Mouse (Mus musculus) spleen, adult 2 months (tissue): ENCODE measurements around the gene Fibp. TPM values are rescaled to one million over a fixed set of nuclear protein-coding genes. Genes with fewer than 3 reads are reported as not detected.
"Not testable (repeated sequence)": the region's sequence is repeated elsewhere in the genome, so short reads cannot be mapped to it uniquely, and the experiment has no call there.

ENCODE experiments used
- DNase-seq, 2 experiments: peaks; one replicate each; pipeline versions ENCODE4 v3.0.0 to v3.0.0-alpha.2; 2012 to 2021; ENCODE audit warnings: low spot score in 2 of 2, low read depth in 1 of 2
- H3K27ac ChIP-seq: fragments of 200-500 bp; 2 replicates; pipeline ENCODE4 v1.5.1; 2012; ENCODE audit warnings: low read length, inconsistent platforms; ENCODE audit not compliant: insufficient read depth
- H3K27me3 ChIP-seq: fragments of 200-500 bp; 2 replicates; pipeline ENCODE4 v1.6.1; 2012; ENCODE audit warnings: mild to moderate bottlenecking, moderate library complexity, low read length, inconsistent platforms; ENCODE audit not compliant: control insufficient read depth, insufficient read depth
- H3K36me3 ChIP-seq: fragments of 200-500 bp; 2 replicates; pipeline ENCODE4 v1.6.1; 2012; ENCODE audit warnings: mild to moderate bottlenecking, low read length, inconsistent platforms; ENCODE audit not compliant: control insufficient read depth, insufficient read depth
- H3K4me1 ChIP-seq: fragments of 200-500 bp; 2 replicates; pipeline ENCODE4 v1.6.1; 2011; ENCODE audit warnings: inconsistent platforms; ENCODE audit not compliant: control insufficient read depth, insufficient read depth, insufficient read length
- H3K4me3 ChIP-seq: fragments of 200-500 bp; 2 replicates; pipeline ENCODE4 v1.5.1; 2011; ENCODE audit warnings: mild to moderate bottlenecking, inconsistent platforms; ENCODE audit not compliant: insufficient read depth, insufficient read length; ENCODE audit errors: extremely low read depth
- CTCF ChIP-seq: fragments of 200-500 bp; IDR thresholded peaks from 2 replicates; pipeline ENCODE4 v1.5.1; 2011; ENCODE audit warnings: mild to moderate bottlenecking, inconsistent platforms; ENCODE audit not compliant: insufficient read depth, insufficient read length, insufficient replicate concordance; ENCODE audit errors: extremely low read depth
- POLR2A ChIP-seq: fragments of 200-500 bp; IDR thresholded peaks from 2 replicates; pipeline ENCODE4 v1.6.1; 2011; ENCODE audit warnings: low read depth, low read length, inconsistent platforms
- WGBS: fragments of 180-500 bp; shearing (Covaris S2); methylation state at CpG from one replicate; pipeline ENCODE4 v1.1.7; 2018; 5-methylcytosine and 5-hydroxymethylcytosine counted together
- polyA plus RNA-seq: library from polyadenylated mRNA; depleted of rRNA; stranded (reverse); fragments of >200 nt; gene quantifications from 2 replicates; pipeline ENCODE4 v1.2.3, GENCODE M21; 2012

The Fibp gene
- polyA plus RNA-seq, 1 experiment = 80.4 TPM

- no peak for TF ChIP-seq CTCF
- no peak for TF ChIP-seq POLR2A
- H3K36me3 ChIP-seq = peaks cover 24% of the 10 kb centered on the region
- no peaks in the 10 kb centered on the region for H3K27me3 ChIP-seq
- H3K4me1 ChIP-seq = peaks cover 8% of the 10 kb centered on the region; the same call in 1 of the 2 replicates
- H3K27ac ChIP-seq = no peak overlapping the region
- DNase-seq = no peak
- H3K4me3 ChIP-seq = no peak overlapping the region
- WGBS = 87% methylated on average over 4 of the region's 4 CpGs
Observed at GRCm38 (mm10) chr19:5486771-5487170, 26.4 kb downstream of the Fibp start.

DNA sequence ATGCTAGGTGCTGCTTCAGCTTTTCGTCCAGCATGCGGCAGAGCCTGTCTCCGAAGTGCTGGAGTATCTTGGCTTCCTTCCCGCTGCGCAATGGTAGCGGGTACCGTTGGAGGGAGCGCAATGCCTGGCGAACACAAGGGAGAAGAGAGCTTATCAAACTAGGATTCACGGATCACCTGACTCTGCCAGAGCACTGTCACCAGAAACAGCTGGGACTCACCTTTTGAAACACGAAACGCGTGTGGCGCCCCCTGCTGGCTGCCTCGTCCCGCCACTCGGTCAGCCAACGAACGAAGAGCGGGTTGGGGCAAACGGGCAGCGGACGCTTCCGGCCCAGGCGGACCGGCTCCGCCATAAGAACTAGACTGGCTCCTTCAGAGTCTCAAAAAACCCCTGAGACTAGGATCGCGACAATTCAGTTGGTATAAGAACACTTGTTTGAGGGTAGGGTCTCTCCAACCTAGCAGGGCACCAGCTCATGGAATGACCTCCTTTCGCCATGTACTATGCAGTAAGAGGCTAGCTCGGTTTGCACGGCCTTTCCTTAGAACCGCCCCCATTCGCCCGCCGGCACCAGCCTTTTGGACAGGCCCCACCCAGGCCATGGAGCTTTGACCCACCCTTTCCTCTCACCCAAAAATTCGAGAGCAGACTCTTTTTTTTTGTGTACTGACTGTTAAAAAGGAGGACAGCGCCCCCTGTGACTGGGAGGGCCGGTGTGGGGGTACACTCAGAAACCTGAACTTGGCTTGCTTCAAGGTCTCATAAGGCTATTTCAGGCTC is 27.5 kb downstream of the Fibp start, which contains the start of gene Mus81:
Gene Mus81, minus strand, starts transcription at position 635 of the 783 bp plus-strand sequence.
- TF ChIP-seq CTCF (peak; percentile 90), POLR2A (peak; percentile 62)
- H3K4me3 ChIP-seq = peak within 1 kb of the TSS; percentile 73
- peaks cover 24% of the 10 kb centered on the region for H3K36me3 ChIP-seq
- DNase-seq = peak; percentile 95
- H3K27me3 ChIP-seq = no peaks in the 10 kb centered on the region
- H3K4me1 ChIP-seq = peaks cover 8% of the 10 kb centered on the region; the same call in 1 of the 2 replicates
- H3K27ac ChIP-seq = peak within 1 kb of the TSS; percentile 99
- WGBS = under 1% methylated on average over 39 of the region's 39 CpGs

- peak; percentile 94 to 98 for DNase-seq
- Histone ChIP-seq H3K4me3 (peak overlapping the region; percentile 73), H3K4me1 (peaks cover 8% of the 10 kb centered on the region; the same call in 1 of the 2 replicates), H3K27me3 (no peaks in the 10 kb centered on the region), H3K27ac (peak overlapping the region; percentile 99), H3K36me3 (peaks cover 22% of the 10 kb centered on the region)
- TF ChIP-seq CTCF (no peak), POLR2A (peak; percentile 94)
- under 1% methylated on average over 26 of the region's 26 CpGs for WGBS
Observed at GRCm38 (mm10) chr19:5488878-5489571, 28.6 kb downstream of the Fibp start.

DNA sequence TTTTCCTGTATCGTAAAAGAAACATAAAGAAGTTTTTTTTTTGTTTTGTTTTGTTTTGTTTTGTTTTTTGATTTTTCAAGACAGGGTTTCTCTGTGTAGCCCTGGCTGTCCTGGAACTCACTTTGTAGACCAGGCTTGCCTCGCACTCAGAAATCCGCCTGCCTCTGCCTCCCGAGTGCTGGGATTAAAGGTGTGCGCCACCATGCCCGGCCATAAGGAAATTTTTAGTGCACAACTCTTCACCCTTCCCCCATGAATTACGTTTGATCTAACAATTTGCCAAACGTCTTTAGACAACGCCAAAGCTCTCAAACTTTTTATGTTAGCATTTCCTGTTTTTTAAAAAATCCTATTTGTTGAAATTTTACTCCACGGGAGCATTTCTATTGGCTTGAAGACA is 29.3 kb downstream of the Fibp start:
- H3K4me3 ChIP-seq, DNase-seq, H3K4me1 ChIP-seq, H3K27me3 ChIP-seq: not testable (repeated sequence)
- 21% methylated on average over 10 of the region's 10 CpGs for WGBS
- H3K27ac ChIP-seq = peak overlapping the region; percentile 78
- peaks cover 24% of the 10 kb centered on the region for H3K36me3 ChIP-seq

DNA sequence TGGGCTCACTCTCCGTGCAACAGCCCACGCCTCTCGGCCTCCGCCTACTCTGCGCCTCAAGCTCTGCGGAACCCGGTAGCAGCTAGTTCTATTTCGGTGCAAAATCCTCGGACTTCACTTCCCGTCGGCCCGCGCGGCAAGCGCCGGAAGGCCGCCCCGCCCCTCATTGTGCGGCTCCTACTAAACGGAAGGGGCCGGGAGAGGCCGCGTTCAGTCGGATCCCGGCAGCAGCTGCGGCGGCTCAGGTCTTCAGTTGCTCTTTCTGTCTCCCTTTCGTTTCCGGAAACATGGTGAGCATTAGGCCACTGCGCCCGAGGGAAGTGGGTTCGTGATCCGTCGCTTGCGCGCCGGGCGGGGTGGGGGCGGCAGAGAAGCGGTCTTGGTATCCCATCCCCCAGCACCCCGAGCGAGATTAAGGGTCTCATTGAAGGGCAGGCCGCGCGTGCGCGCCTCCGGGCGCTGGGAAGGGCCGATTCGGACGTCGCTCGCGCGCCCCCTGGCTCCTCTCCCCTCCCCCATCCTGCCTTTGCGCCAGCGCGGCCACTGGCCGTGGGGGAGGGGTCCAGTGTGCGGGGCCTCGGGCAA is 30.0 kb downstream of the Fibp start, which contains the start of gene Cfl1:
Gene Cfl1, plus strand, starts transcription at position 143 of the 585 bp plus-strand sequence.
- Histone ChIP-seq H3K4me1 (peaks cover 8% of the 10 kb centered on the region; the same call in 1 of the 2 replicates), H3K27ac (peak within 1 kb of the TSS; percentile 99), H3K36me3 (peaks cover 25% of the 10 kb centered on the region), H3K27me3 (no peaks in the 10 kb centered on the region), H3K4me3 (peak within 1 kb of the TSS; percentile 73)
- WGBS = 1% methylated on average over 62 of the region's 62 CpGs
- DNase-seq = peak; percentile 88 to 95
- TF ChIP-seq CTCF = no peak
- TF ChIP-seq POLR2A = peak; percentile 96

- TF ChIP-seq POLR2A (peak; percentile 30), CTCF (no peak)
- H3K36me3 ChIP-seq = peaks cover 26% of the 10 kb centered on the region
Observed at GRCm38 (mm10) chr19:5490898-5491708, 30.7 kb downstream of the Fibp start.

More at GRCm38 (mm10) chr19:5490898-5491708, 30.7 kb downstream of the Fibp start:
- under 1% methylated on average over 59 of the region's 59 CpGs for WGBS
- Histone ChIP-seq H3K4me3 (peak overlapping the region; percentile 72), H3K4me1 (peaks cover 8% of the 10 kb centered on the region; the same call in 1 of the 2 replicates), H3K27ac (peak overlapping the region; percentile 97), H3K27me3 (no peaks in the 10 kb centered on the region)
- peak; percentile 87 to 89 for DNase-seq
